Mouse (Mus musculus): Measurements from ENCODE around the gene Vmn2r89.
"Not testable (repeated sequence)": the region's sequence is repeated elsewhere in the genome, so short reads cannot be mapped to it uniquely, and the experiment has no call there.

Gene Vmn2r89

DNA sequence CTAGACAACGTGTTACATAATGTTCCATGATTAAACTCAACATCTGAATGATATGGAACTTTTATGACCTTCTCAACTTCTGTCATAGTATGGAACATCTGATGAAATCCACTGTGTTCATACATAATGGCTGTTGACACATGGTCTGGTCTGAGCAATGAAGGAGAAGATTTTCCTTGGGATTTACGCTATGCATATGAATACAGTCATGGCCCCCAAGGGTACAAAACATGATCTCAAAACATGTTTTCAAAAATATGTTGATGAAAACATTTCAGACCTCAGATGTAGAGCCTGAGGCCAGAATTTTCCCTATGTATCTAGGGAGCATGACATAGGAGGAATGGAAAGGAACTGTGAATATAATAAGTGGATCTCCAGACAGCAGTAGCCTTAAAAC is at the start of gene Vmn2r89:
Vmn2r89 (plus strand) TSS at position 301 of the 400 bp plus-strand sequence.
- DNase-seq (ENCODE audit: low read depth) = not testable (repeated sequence)

DNA sequence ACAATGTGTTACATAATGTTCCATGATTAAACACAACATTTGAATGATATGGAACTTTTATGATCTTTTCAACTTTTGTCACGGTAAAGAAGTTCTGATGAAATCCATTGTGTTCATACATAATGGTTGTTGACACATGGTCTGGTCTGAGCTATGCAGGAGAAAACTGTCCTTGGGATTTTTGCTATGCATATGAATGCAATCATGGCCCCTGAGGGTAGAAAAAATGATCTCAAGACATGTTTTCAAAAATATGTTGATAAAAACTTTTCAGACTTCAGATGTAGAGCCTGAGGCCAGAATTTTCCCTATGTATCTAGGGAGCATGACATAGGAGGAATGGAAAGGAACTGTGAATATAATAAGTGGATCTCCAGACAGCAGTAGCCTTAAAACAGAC is 41.1 kb upstream of the Vmn2r89 start, which contains the start of gene Vmn2r88:
Vmn2r88 (plus strand) TSS at position 301 of the 400 bp plus-strand sequence.
- DNase-seq (ENCODE audit: low read depth) = no peak

DNA sequence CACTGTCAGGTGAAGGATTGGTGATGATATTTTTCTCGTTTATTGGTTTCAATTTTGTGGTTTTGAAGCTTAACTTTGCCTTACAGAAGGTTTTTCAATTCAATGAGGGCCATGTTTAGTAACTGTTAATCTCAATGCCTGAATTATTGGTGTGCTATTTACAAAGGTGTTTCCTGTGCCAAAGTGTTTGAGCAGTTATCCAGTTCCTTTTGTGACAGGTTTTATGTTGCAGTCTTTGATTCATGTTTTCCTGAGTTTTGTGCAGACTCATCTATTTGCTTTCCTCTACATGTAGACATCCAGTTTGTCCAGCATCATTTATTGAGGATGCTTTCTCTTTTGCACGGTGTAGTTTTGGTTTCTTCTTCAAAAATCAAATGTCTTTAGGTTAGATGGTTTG is 27.8 kb upstream of the Vmn2r89 start:
- DNase-seq (ENCODE audit: low read depth) = no peak

DNA sequence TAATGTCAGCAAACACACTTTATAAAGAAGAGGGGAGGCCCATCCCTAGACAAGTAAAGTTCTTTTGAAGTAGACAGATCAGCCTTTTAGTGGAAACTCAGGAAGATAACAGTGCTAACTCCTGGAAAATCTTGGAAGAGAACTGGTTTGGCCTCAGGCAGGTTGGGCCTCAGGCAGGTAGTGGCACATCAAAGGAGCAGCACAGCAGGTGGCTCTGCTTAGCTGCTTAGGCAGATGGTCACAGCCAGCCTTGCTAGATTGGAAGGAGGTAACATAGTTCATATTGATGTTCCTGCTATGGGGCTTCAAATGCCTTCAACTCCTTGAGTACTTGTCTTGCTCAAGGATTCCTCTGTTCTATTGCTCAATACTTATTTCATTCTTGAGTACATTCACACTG is 21.5 kb upstream of the Vmn2r89 start:
- DNase-seq (ENCODE audit: low read depth) = not testable (repeated sequence)

DNA sequence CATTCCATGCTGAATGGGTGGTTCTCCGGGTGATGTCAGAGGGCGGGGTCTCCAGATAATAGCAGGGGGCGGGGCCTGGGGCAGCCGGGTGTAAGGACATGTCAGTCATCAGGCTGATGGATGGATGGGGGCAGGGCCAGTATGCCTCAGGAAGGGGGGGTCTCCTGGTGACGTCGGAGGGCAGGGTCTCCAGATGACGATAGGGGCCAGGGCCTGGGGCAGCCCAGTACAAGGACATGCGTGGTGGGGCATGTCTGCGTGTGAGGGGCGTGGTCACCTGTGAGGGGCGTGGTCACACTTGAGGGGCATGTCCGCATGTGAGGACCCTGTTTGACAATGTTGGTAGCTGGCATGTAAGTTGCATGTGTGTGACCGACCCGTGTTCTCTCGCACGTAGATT is 17.1 kb upstream of the Vmn2r89 start:
- DNase-seq (ENCODE audit: low read depth) = no peak

DNA sequence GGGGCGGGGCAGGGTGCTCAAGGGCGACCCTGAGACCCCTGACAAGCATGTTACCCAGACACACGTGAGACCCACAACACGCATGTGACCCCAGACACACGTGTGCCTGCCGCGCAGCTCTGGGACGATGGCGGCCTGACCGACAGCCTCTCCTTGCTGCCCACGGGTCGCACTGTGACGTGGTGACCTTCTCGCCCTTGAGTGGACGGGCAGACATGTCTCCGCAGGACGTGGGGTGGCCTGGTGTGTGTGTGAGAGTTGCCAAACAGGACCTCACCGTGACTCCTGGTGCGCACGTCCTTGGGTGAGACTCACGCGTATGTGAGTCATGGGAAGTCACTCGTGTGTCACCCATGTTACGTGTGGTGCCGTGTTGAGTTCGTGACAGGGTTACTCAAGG is 16.6 kb upstream of the Vmn2r89 start:
- no peak for DNase-seq (ENCODE audit: low read depth)

DNA sequence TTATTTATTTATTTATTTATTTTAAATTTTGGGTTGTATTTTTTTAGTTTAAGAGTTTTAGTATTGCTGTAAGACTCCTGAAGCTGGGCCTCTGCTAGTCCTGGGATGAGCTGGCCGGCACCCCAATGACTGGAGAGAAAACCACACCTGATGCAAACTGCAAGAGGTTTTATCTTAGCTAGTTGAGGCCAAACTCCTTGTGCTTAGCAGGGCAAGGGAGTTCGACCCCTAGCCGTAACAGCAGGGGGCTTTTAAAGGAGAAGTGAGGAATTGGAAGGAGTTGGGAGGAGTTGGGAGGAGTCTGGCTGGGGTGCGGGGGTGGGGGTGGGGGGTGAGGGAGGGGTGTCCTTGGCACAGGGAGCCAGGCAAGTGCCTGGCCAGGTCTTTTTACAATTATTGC is 12.7 kb upstream of the Vmn2r89 start:
- DNase-seq (ENCODE audit: low read depth) = no peak

DNA sequence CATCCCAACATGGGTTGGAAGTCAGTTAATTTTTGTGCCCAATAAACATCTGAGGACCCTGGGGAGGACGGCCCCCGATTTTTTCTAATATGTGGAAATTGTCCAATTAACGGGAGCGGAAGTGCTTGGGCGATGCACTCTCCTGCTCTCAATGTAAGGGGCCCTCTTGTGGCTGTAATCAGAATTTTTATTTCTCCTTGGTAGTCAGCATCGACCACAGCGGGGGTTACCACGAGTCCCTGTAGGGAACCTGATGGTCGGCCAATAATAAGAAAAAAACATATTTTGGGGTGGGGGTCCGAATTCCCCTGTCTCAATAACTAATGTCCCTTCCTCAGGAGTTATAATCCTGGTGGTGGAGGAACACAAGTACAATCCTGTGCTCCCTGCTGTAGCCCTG is 28.6 kb downstream of the Vmn2r89 start:
- DNase-seq (ENCODE audit: low read depth) = not testable (repeated sequence)

DNA sequence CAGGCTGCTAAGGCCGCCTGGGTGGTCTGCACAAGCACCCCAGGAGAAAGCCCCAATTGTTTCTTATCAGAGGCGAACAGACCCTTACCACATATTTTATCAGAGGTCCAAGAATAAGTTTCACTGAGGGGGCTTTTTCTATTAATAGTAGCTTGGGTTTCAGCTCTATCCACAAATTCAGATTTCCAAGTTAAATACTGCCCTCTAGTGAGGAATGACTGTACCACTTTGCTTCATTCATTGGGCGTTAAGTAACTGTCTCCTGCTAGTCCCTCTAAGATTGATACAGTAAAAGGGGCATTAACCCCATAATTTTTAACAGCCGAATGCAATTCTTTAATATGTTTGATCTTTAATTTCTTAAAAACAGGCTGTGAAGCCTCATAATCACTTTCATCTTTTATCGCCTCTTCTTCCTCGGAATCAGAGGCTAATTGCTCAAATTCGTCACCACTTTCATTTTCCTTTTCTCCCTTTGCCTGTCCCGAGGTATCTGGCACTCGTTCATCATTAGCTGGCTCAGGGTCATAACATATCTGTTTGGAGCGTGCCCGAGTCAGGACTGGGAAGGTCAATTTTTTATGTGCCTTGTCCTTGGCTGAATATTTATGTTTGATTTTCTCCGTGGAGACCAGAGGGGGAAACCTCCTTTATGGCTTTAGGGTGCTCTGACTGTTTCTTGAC is 29.8 kb downstream of the Vmn2r89 start:
- DNase-seq (ENCODE audit: low read depth) = not testable (repeated sequence)

DNA sequence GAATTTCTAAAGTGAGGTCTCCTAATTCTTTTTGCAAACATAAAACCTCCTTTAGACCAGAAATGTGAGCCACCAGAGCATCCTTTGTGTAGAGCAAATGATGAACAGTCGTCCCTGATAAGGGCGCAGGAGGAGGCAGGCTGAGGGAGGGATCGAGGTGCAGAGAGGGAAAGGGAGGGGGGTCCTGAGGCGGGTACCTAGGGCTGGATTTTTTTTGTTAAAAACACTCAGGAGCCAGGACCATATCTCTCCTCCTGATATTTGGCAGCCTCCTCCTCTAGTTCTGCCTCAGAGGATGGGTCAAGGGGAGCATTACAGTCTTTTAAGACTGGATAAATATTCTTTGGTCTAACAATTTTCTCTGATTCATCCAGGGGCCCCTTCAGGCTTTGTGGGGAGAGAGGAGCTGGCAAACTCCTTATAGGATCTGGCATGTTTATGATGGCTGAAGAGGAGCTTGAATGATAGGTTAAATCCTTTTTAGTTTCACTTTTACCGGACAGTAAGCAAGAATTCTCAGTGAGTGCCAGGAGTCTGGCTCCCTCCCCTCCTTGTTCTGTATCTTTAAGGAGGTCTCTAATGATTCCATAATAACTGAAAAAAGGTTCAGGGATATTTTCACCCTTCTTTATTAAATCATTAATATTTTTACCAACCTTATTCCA is 30.5 kb downstream of the Vmn2r89 start:
- no peak for DNase-seq (ENCODE audit: low read depth)

DNA sequence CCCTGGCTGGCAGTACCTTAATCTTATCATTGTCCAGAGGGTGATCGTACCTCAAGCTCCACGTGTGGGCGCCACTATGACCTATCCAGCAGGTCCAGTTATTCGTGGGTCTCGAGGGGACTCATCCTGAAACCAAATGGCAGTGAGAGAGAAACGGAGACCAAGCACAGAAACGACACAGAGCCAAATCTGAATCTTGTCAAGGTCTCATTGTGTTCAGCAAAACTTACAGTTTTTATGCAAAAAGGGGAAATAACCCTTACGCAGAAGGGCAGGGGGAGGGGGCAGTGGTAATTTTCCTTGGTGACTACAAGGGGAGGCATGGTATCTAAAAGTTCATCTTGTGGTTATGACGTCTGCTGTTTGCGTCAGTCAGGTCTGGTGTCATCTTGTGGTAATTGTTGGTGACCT is 31.3 kb downstream of the Vmn2r89 start:
- DNase-seq (ENCODE audit: low read depth) = peak; percentile 14

DNA sequence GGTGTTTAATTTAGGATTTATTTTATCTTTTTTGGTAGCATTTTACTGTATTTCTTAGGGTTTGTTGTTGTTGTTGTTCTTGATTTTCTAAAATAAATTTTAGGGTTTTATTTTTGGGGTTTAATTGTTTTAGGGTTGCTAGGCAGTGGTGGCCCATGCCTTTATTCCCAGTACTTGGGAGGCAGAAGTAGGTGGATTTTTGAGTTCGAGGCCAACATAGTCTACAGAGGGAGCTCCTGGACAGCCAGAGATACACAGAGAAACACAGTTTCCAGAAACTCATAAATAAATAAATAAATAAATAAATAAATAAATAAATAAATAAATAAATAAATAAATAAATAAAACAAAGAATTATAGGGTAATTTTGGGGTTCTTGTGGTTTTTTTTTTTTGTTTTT is 32.0 kb downstream of the Vmn2r89 start:
- DNase-seq (ENCODE audit: low read depth) = no peak

DNA sequence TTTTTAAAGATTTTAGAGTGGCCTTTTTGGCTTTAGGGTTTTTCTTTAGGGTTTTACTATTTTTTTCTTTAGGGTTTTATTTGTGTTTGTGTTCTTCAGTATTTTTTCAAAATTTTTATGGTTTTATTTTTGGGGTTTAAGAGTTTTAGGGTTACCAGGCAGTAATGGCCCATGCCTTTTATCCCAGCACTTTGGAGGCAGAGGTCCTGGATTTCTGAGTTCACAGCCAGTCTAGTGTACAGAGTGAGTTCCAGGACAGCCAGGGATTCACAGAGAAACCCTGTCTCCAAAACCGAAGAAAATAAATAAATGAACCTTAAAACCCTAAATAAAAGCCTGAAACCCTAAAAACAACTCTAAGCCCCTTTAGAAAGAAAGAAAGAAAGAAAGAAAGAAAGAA is 34.5 kb downstream of the Vmn2r89 start:
- DNase-seq (ENCODE audit: low read depth) = no peak

DNA sequence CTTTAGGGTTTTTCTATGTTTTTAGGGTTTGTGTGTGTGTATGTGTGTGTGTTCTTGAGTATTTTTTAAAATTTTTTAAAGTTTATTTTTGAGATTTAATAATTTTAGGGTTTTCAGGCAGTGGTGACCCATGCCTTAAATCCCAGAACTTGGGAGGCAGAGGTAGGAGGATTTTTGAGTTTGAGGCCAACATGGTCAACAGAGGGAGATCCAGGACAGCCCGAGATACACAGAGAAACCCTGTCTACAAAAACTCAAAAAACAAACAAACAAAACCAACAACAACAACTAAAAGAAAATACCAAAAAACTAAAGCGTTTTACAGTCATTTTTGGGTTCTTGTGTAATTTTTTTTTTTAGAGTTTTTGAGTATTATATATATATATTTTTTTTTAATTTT is 44.1 kb downstream of the Vmn2r89 start:
- DNase-seq (ENCODE audit: low read depth) = no peak

DNA sequence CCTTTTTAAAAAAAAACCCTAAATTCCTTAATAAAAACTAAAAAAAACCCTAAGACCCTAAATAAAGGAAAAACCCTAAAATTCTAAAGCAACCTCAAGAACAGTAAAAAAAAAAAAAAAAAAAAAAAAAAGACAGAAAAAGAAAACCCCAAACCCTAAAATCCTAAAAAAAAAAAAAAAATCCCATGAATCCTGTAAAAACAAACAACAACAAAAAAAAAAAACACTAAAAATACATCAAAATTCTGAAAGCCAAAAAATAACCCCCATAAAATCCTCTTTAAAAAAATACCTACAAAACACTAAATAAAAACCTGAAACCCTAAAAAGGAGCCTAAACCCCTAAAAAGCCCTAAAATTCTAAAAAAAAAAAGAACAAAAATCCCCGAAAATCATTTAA is 45.3 kb downstream of the Vmn2r89 start:
- no peak for DNase-seq (ENCODE audit: low read depth)

DNA sequence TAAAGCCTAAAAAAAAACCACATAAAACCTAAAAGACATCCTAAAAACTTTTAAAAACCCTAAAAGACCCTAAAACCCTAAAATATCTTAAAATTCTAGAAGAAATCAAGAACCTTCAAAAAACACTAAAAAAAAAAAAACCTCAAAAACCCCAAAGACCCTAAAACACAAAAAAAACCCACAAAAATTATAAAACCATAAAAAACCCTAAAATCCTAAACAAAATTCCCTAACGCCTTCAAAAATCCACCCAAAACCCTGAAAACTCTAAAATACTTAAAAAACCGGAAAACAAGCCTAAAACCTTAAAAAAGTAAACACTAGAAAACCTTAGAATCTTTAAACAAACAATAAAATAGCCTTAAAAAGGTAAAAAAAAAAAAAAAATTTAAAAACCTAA is 46.3 kb downstream of the Vmn2r89 start:
- no peak for DNase-seq (ENCODE audit: low read depth)

DNA sequence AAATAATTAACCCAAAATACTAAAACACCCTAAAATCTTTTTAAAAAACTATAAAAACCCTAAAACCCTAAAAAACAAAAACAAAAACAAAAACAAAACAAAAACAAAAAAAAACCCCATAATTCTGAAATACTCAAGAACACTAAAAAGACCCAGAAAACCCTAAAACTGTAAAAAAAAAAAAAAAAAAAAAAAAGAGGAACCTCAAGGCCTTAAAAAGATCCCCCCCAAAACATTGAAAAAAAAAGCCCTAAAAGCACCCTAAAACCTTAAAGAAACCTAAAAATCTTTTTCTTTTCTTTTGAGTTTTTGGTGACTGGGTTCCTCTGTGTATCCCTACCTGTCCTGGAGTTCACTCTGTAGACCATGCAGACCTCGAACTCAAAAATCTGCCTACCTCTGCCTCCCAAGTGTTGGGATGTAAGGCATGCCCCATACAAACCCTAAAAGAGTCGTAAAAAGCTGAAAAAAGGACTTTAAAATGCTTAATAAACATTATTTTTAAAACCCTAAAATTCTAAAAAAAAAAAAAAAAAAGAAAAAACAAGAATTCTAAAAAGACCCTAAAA is 48.1 kb downstream of the Vmn2r89 start:
- no peak for DNase-seq (ENCODE audit: low read depth)

DNA sequence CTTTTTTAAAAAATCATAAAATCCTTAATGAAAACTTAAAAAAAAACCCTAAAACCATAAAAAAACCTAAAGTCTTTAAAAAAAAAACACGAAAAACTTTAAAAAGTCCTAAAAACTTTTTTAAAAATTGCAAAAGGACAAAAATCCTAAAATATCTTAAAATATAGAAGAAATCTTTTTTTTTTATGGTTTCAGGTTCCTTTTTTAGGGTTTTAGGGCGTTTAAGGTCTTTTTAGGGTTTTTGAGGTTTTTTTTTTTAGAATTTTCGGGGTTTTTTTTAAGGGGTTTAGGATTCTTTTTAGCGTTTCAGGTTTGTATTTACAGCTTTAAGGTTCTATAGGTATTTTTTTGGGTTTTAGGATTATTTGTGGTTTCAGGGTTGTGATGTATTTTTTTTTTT is 48.8 kb downstream of the Vmn2r89 start:
- DNase-seq (ENCODE audit: low read depth) = no peak

DNA sequence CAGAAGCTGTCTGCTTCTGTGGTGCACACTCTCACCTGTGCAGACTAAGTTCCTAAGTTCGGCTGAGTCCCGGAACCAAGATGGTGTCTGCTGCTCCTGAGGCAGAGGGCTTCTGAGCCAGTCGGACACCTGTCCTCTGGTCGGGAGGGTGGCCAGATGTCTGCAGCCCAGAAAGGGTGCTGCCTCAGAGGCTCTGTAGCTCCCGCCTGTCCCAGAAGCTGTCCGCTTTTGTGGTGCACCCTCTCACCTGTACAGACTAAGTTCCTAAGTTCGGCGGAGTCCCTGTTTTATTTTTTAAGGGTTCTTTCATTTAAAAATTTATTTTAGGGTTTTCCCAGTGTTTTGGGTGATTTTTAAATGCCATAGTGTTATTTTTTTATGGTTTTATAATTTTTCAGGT is 55.8 kb downstream of the Vmn2r89 start:
- DNase-seq (ENCODE audit: low read depth) = no peak

Measured in c-Kit-positive CD71-negative TER-119-negative erythroid progenitor cells, embryonic 14.5 days (primary cell).